Mouse (Mus musculus) olfactory bulb, adult 2 months (tissue): ENCODE results near the gene Anapc16. TPM values are rescaled to one million over a fixed set of nuclear protein-coding genes. Genes with fewer than 3 reads are reported as not detected.

Source experiments
- H3K27ac ChIP-seq: fragments of 200-500 bp; 2 replicates; pipeline ENCODE4 v1.5.1; 2012; ENCODE audit warnings: low read depth, low read length; ENCODE audit not compliant: insufficient read depth
- H3K4me1 ChIP-seq: fragments of 200-500 bp; 2 replicates; pipeline ENCODE4 v1.6.1; 2012; ENCODE audit warnings: low read length; ENCODE audit not compliant: control insufficient read depth, insufficient read depth
- H3K4me3 ChIP-seq: fragments of 200-500 bp; 2 replicates; pipeline ENCODE4 v1.5.1; 2012; ENCODE audit warnings: mild to moderate bottlenecking, low read depth, low read length, moderate library complexity; ENCODE audit not compliant: insufficient read depth
- CTCF ChIP-seq: fragments of 200-500 bp; IDR thresholded peaks from 2 replicates; pipeline ENCODE4 v1.5.1; 2012; ENCODE audit warnings: low read depth, mild to moderate bottlenecking, low read length, moderate library complexity; ENCODE audit not compliant: insufficient read depth
- POLR2A ChIP-seq: fragments of 200-500 bp; IDR thresholded peaks from 2 replicates; pipeline ENCODE4 v1.6.1; 2012; ENCODE audit warnings: mild to moderate bottlenecking, low read depth, low read length, moderate library complexity; ENCODE audit not compliant: insufficient read depth
- WGBS: fragments of 180-500 bp; shearing (Covaris S2); methylation state at CpG from one replicate; pipeline ENCODE4 v1.1.7; 2018; 5-methylcytosine and 5-hydroxymethylcytosine counted together
- polyA plus RNA-seq: library from polyadenylated mRNA; stranded (reverse); fragments of >200 nt; gene quantifications from 2 replicates; pipeline ENCODE4 v1.2.4, GENCODE M21; 2012; ENCODE audit warnings: low replicate concordance; ENCODE audit not compliant: missing spikeins, insufficient read depth, insufficient read length

The Anapc16 gene
- polyA plus RNA-seq, 1 experiment = not detected

DNA sequence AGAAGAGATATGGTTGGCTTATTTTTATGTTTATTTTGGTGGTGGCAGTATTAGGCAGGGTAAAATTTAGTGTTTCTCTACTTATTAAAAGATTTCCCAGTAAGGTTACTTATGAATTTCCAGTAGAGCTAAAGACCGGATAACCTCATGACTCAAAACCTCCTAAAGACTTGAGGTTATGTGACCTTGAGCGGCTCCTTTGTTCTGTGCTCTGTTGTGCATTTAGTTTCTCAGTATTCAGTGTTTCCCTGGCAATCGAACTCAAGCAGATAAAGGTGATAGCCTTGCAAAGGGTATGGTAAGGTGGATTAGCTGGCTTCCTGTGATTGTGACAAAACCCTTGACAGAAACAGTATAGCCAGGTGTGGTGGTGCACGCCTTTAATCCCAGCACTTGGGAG, 26.5 kb upstream of the Anapc16 start:
- Histone ChIP-seq H3K4me3 (no peak overlapping the region), H3K27ac (no peak overlapping the region), H3K4me1 (peaks cover 37% of the 10 kb centered on the region)
- 86% methylated on average over 4 of the region's 4 CpGs for WGBS
- TF ChIP-seq POLR2A (no peak), CTCF (no peak)

DNA sequence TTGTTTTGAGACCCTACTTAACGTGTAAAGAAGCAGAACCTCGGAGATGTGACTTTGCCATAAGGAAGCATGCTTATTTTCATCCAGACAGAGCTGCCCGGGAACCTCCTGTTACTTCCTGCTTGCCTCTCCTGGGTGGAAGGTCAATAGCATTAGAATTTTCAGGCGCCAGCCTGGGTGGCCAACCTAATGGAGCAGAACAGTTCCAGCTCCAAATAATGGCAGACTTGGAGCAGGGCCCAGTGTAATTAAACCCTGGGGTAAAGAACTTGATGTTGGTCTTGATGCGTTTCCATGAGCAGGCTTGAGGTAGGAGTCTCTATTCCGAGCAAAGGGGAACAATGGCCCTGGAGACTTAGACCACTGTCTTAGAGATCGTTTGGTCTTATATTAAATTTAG, 26.0 kb upstream of the Anapc16 start:
- no peak overlapping the region for H3K4me3 ChIP-seq
- peak overlapping the region; percentile 53; the same call in 1 of the 2 replicates for H3K27ac ChIP-seq
- no peak for TF ChIP-seq POLR2A
- no peak for TF ChIP-seq CTCF
- 41% methylated on average over 7 of the region's 7 CpGs for WGBS
- H3K4me1 ChIP-seq = peaks cover 37% of the 10 kb centered on the region

DNA sequence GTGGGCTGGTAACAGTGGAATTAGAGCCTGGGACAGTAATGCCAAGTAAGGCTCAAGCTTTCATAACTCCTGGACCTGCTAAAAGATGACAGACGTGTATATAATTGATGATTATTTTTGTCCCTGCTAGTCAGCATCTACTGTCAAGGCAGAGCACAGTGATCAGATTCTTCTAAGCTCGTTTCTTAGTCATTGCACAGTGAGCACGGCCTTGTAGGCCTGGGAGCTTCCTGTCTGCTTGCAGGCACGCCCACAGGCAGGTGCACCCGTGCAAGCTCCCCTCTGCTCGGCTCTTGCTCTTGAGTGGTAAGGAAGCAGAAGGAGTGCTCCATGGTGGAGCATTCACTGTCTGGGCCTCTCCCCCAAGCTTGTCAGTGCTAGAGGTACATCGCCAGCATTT, 25.2 kb upstream of the Anapc16 start:
- Histone ChIP-seq H3K27ac (peak overlapping the region; percentile 53), H3K4me1 (peaks cover 36% of the 10 kb centered on the region), H3K4me3 (no peak overlapping the region)
- 45% methylated on average over 7 of the region's 7 CpGs for WGBS
- TF ChIP-seq POLR2A (no peak), CTCF (no peak)

DNA sequence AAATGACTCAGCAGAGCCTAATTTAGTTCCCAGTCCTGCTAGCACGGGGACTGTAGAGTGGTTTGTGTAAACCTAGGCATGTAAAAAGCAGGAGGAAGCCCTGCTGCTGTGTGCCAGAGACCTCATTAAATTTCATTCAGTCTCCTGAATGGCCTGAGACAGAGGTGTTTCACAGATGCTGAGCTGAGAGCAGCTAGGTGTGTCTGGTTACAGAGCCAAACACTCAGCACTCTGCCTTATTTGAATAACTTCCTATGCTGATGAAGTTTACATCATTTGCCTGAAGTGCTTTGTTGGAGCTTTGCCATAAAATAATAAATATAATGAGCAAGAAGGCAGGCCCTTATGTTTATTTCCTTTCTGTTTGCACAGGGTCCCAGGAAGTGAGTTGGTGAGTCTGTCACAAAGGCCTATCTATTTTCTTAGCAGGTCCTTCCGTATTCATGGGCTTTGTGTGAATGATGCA, 24.7 kb upstream of the Anapc16 start:
- 43% methylated on average over 2 of the region's 2 CpGs for WGBS

DNA sequence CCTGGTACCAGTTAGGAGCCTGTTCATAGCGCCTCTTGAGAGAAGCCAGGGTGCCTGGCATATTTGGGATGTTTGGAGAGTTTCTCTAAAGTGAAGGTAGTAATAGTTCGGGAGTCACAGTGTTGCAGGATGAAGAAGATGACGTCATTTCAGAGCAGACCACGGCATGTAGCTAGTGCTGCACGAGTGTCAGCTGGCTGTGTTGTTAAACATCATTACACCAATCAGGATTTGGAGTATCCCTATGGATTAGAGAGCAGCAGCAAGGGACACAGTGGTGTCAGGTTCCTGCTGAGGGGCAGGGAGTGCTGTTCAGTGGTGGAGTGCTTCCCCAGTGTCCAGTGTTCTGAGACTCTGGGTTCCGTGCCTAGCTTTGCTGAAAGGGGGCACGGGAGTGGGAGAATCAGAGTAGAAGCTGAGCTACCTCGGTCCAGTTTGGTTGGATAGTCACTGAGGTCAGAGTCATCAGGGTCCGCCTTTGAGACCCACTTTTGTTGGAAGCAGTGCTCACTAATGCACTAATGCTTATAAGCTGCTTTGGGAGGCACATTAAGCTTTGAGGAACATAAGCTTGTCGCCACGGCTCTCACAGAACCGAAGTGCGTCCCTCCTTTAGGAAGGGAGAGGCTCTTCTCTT, 23.9 kb upstream of the Anapc16 start:
- peak overlapping the region; percentile 27 for H3K27ac ChIP-seq
- no peak overlapping the region for H3K4me3 ChIP-seq
- peaks cover 24% of the 10 kb centered on the region for H3K4me1 ChIP-seq
- no peak for TF ChIP-seq CTCF
- TF ChIP-seq POLR2A = no peak
- 38% methylated on average over 13 of the region's 13 CpGs for WGBS

More for the DNA sequence above, 24.7 kb upstream of the Anapc16 start:
- TF ChIP-seq POLR2A = no peak
- no peak for TF ChIP-seq CTCF
- Histone ChIP-seq H3K27ac (peak overlapping the region; percentile 53), H3K4me3 (no peak overlapping the region), H3K4me1 (peaks cover 32% of the 10 kb centered on the region)

DNA sequence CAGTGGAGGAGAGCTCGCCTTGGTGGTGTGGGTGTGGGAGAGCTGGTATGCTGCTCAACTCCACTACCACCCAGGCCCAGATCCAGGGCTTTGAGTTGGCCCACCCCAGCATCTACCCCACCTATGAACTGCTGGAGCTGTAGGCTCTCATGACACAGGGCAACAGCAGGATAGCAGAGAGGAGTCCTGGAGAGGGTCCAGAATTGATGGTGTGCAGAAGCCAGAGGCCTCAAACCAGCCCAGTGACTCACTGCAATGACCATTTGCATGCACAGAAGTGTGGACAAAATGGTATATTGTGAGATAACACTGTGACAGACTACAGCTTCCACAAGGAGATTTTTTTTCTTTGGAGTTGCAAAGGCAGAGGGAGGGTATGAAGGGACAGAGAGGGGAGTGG, 20.8 kb upstream of the Anapc16 start:
- H3K4me3 ChIP-seq = no peak overlapping the region
- TF ChIP-seq CTCF = no peak
- TF ChIP-seq POLR2A = no peak
- no peak overlapping the region for H3K27ac ChIP-seq
- 90% methylated on average over 1 of the region's 1 CpGs for WGBS
- peaks cover 16% of the 10 kb centered on the region for H3K4me1 ChIP-seq

DNA sequence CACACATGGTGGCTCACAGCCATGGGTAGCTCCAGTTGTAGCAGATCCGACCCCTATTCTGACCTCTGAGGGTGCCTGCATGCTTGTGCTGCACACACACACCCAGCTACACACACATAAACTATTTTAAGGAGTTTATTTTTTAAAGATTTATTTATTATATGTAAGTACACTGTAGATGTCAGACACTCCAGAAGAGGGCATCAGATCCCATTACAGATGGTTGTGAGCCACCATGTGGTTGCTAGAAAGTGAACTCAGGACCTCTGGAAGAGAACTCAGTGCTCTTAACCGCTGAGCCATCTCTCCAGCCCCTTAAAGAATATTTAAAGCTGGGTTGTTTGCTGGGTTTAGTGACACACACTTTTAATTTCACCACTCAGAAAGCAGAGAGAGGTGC, 16.4 kb upstream of the Anapc16 start:
- no peak overlapping the region for H3K4me3 ChIP-seq
- WGBS = 93% methylated on average over 2 of the region's 2 CpGs
- no peaks in the 10 kb centered on the region for H3K4me1 ChIP-seq
- no peak overlapping the region for H3K27ac ChIP-seq
- TF ChIP-seq POLR2A = no peak
- TF ChIP-seq CTCF = no peak

DNA sequence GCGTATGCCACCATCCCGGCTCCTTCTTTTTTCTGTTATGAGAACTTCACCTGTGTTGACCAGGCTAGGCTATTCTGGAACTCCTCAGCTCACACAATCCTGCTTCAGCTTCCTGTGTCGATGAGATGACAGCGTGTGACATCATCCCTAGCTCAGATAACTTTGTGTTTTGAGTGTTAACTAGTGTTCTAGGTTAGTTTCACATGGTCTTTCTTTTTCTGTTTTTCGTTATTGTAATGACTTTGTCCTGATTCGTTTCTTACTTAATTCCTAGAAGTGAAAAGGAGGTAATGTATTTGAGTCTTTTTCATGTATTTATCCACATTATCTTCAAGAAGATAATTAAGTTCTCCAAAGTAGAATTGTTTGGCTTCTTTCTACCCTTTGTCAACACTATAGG, 13.3 kb upstream of the Anapc16 start:
- 90% methylated on average over 6 of the region's 6 CpGs for WGBS

DNA sequence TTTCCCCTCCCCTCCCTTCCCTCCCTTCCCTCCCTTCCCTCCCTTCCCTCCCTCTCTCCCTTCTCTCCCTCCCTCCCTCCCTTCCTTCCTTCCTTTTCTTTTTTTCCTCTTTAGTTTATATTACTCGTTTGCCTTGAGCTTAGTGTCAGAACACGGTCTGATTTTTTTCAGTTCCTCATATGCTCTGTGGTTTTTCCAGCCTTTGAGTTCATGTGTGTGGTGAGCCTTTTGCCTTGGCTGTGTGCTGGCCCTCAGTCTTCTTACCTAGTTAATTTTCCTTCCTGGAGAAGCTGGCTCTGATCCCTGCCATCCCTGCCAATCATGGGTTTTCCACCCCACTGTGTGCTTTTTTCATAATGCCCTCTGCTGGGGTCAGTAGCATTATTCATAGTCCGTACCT, 6.2 kb upstream of the Anapc16 start:
- TF ChIP-seq POLR2A (no peak), CTCF (no peak)
- Histone ChIP-seq H3K27ac (no peak overlapping the region), H3K4me1 (no peaks in the 10 kb centered on the region), H3K4me3 (no peak overlapping the region)
- 79% methylated on average over 3 of the region's 3 CpGs for WGBS

More for the DNA sequence above, 13.3 kb upstream of the Anapc16 start:
- no peak for TF ChIP-seq CTCF
- no peak for TF ChIP-seq POLR2A
- Histone ChIP-seq H3K4me3 (no peak overlapping the region), H3K4me1 (no peaks in the 10 kb centered on the region), H3K27ac (no peak overlapping the region)
